Mouse (Mus musculus): ENCODE data around the gene Abi2.

Gene Abi2

GRCm38 (mm10) chr1:60489660-60490059, 80.2 kb downstream of the Abi2 start:
- no peak for DNase-seq (ENCODE audit: low read depth, low spot score)

- DNase-seq (ENCODE audit: low read depth, low spot score): no peak
Observed at GRCm38 (mm10) chr1:60490510-60490909, 81.1 kb downstream of the Abi2 start.

- no peak for DNase-seq (ENCODE audit: low read depth, low spot score)
Observed at GRCm38 (mm10) chr1:60492404-60492803, 83.0 kb downstream of the Abi2 start.

DNA sequence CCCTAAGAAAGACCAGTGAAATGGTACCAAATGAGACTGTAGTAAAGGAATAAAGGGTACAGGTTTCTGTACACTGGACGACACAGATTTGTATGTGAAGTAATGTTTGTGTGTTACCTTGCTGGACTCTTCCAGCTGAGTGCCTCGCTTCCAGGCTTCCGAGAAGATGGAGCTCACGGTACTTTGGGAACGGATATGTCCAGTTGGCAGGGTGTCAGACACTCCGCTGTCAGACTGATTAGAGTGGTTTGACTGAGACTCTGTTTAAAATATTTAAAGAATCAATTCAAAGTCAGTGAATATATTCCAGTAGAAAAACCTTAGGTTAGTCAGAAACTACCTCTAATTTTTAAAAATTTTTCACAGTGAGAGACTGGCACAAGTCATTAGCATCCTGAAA, 84.0 kb downstream of the Abi2 start:
- no peak for DNase-seq (ENCODE audit: low read depth, low spot score)

DNA sequence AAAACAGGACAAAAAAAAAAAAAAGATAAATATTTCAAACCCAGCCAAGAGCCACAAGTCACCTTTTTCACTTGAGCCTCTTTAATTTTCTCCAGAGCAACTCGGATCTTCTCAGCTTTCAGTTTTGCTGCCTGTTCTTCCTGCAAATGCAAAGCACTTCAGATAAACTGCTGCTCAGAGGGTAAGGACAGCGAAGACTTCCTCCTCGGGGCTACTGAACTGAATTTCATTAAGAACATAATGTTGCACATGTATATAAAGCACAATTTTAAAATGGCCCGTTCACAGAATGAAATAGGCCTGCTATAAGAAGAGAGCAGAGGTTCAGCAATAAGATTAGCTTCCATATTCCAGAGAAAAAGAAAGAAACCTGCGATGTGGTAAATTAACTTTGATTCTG, 94.0 kb downstream of the Abi2 start:
- no peak for DNase-seq (ENCODE audit: low read depth, low spot score)

GRCm38 (mm10) chr1:60510584-60510983, 101.2 kb downstream of the Abi2 start:
- no peak for DNase-seq (ENCODE audit: low read depth, low spot score)

GRCm38 (mm10) chr1:60530107-60530506, 120.7 kb downstream of the Abi2 start:
- DNase-seq (ENCODE audit: low read depth, low spot score): no peak

DNA sequence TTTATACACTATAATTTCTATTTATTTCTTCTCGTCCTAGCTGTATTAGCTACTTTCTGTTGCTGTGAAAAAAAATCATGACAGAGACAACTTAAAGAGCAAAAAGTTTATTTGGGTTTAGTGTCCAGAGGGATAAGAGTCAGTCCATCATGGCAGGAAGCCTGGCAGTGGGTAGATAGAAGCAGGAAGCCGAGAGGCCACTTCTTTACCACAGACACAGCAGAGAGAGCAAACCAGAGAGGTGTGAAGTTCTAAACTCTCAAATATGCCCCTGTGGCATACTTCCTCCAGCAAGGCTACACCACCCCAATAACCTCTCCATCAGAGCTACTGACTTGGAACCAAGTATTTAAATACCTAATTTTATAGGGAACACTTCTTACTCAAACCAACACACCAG, 121.2 kb downstream of the Abi2 start:
- no peak for DNase-seq (ENCODE audit: low read depth, low spot score)

Measured in forelimb bud, embryonic 11.5 days (tissue).